Comparison of ENCODE assay signal across 8 mouse cellular contexts in the genomic region with DNA sequence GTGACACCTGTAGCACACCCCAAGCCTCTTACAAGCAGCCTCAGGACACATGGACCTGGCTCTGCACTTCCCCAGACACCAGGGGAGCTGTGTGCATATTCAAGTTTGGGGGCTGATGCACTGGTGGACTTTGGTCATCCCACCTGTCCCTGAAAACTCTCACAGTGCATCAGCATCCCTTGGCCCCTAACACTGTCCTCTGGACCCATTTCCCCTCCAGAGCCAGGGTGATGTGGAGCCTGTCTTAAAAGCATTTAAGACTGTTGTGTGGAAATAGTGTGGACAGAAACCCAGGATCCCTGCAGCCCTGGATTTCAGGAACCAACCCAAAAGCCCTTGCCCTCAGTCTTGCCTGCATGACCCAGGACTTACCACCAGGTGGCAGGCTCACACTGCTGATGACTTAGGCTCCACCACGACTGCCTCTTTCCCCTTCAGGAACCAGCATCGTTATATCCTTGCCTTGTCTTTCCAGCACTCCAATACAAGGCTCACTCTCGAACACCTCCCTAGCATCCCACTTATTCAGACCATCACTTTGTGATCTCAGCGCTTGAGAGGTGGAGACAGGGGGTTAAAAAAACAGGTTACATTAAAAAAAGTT.
DNase-seq lines count a peak whose midpoint lies in the region; ATAC-seq and TF ChIP-seq lines count a peak whose summit lies in the region.

No protein-coding gene starts in this region.

- H3K4me2 ChIP-seq in liver, embryonic 14.5 days (ENCODE audit: low read depth): no peak overlapping the region
- no peak overlapping the region for H3K4me2 ChIP-seq in neural tube, embryonic 13.5 days

- H3K79me2 ChIP-seq in heart, adult 2 months (replicated peaks; ENCODE audit: control insufficient read depth, insufficient read depth, low read length): no peaks in the 10 kb centered on the region

- DNase-seq in CD4-positive helper T cell, adult 2 months (ENCODE audit: low read depth, low spot score): peak; percentile 41
- DNase-seq in adrenal gland, postnatal 25 days: peak; percentile 73
- peak; percentile 80 for DNase-seq in embryonic facial prominence, embryonic 10.5 days (ENCODE audit: low spot score)
- peak; percentile 63 to 82 for DNase-seq in heart, adult 2 months
- peak; percentile 87 for DNase-seq in kidney, postnatal 10 days
- peak; percentile 14 to 17 (median 15) for DNase-seq in liver, embryonic 14.5 days (ENCODE audit: low read depth in 3 of 3, low spot score in 3 of 3)

- H3K4me3 ChIP-seq in embryonic facial prominence, embryonic 10.5 days: no peak overlapping the region
- no peak overlapping the region for H3K4me3 ChIP-seq in heart, adult 2 months
- no peak overlapping the region for H3K4me3 ChIP-seq in liver, embryonic 14.5 days (ENCODE audit: insufficient read depth in 1 of 2, low read depth in 2 of 2, low read length in 2 of 2)
- no peak overlapping the region for H3K4me3 ChIP-seq in neural tube, embryonic 13.5 days
- H3K4me3 ChIP-seq in testis, adult 2 months (ENCODE audit: control insufficient read depth, low read depth, low read length): no peak overlapping the region

- no peaks in the 10 kb centered on the region for H3K36me3 ChIP-seq in embryonic facial prominence, embryonic 10.5 days (replicated peaks)
- no peaks in the 10 kb centered on the region for H3K36me3 ChIP-seq in heart, adult 2 months (ENCODE audit: control insufficient read depth, insufficient read depth, low read length)
- no peaks in the 10 kb centered on the region for H3K36me3 ChIP-seq in liver, embryonic 14.5 days (replicated peaks; ENCODE audit: control insufficient read depth, insufficient read depth, low read depth)
- H3K36me3 ChIP-seq in neural tube, embryonic 13.5 days: no peaks in the 10 kb centered on the region
- H3K36me3 ChIP-seq in testis, adult 2 months (ENCODE audit: control insufficient read depth, insufficient read depth, low read length): no peaks in the 10 kb centered on the region

- H3K4me1 ChIP-seq in embryonic facial prominence, embryonic 10.5 days: peaks cover 8% of the 10 kb centered on the region
- H3K4me1 ChIP-seq in heart, adult 2 months (ENCODE audit: control insufficient read depth, insufficient read depth, low read length): no peaks in the 10 kb centered on the region
- H3K4me1 ChIP-seq in liver, embryonic 14.5 days (replicated peaks; ENCODE audit: control insufficient read depth in 2 of 2, insufficient read depth in 2 of 2, low read length in 1 of 2): no peaks in the 10 kb centered on the region
- H3K4me1 ChIP-seq in neural tube, embryonic 13.5 days (replicated peaks): 0 out of 2 replicates have a peak, but pooled peaks cover 5% of the 10 kb centered on the region
- no peaks in the 10 kb centered on the region for H3K4me1 ChIP-seq in testis, adult 2 months (ENCODE audit: control insufficient read depth, insufficient read depth, low read length)

- WGBS in embryonic facial prominence, embryonic 10.5 days: 1% methylated on average over 4 of the region's 4 CpGs
- WGBS in heart, adult 2 months: 1% methylated on average over 4 of the region's 4 CpGs
- 5% methylated on average over 4 of the region's 4 CpGs for WGBS in liver, embryonic 14.5 days (ENCODE audit: insufficient replicate concordance)
- under 1% methylated on average over 4 of the region's 4 CpGs for WGBS in neural tube, embryonic 13.5 days

- no peaks in the 10 kb centered on the region for H3K9me3 ChIP-seq in embryonic facial prominence, embryonic 10.5 days
- no peaks in the 10 kb centered on the region for H3K9me3 ChIP-seq in liver, embryonic 14.5 days (ENCODE audit: control insufficient read depth, low read length)
- H3K9me3 ChIP-seq in neural tube, embryonic 13.5 days: no peaks in the 10 kb centered on the region

- peak; percentile 99 for TF ChIP-seq CTCF in heart, adult 2 months (IDR thresholded peaks at IDR 0.05)
- TF ChIP-seq CTCF in liver, embryonic 14.5 days (IDR thresholded peaks at IDR 0.05; ENCODE audit: low read depth): peak; percentile 97
- peak; percentile 95; the same call in 1 of the 2 replicates for TF ChIP-seq CTCF in testis, adult 2 months (IDR thresholded peaks at IDR 0.05; ENCODE audit: control insufficient read depth, insufficient read depth, insufficient replicate concordance, low read depth, low read length)

- no peak for TF ChIP-seq POLR2A in heart, adult 2 months (IDR thresholded peaks at IDR 0.05; ENCODE audit: insufficient read depth, low read depth, low read length)
- TF ChIP-seq POLR2A in testis, adult 2 months (IDR thresholded peaks at IDR 0.05; ENCODE audit: control insufficient read depth, low read depth, low read length): no peak

- peaks cover 10% of the 10 kb centered on the region; the same call in 1 of the 2 replicates for H3K27me3 ChIP-seq in embryonic facial prominence, embryonic 10.5 days (replicated peaks; ENCODE audit: low read depth, poor library complexity, severe bottlenecking)
- no peaks in the 10 kb centered on the region for H3K27me3 ChIP-seq in heart, adult 2 months (ENCODE audit: control insufficient read depth, insufficient read depth, low read length)
- no peaks in the 10 kb centered on the region for H3K27me3 ChIP-seq in liver, embryonic 14.5 days (ENCODE audit: control insufficient read depth, insufficient read depth, low read length)
- no peaks in the 10 kb centered on the region for H3K27me3 ChIP-seq in neural tube, embryonic 13.5 days
- no peaks in the 10 kb centered on the region for H3K27me3 ChIP-seq in testis, adult 2 months (ENCODE audit: control insufficient read depth, insufficient read depth, low read length)

- no peak overlapping the region for H3K9ac ChIP-seq in heart, adult 2 months (ENCODE audit: low read depth, low read length)
- no peak overlapping the region for H3K9ac ChIP-seq in liver, embryonic 14.5 days (replicated peaks)
- H3K9ac ChIP-seq in neural tube, embryonic 13.5 days: peak overlapping the region; percentile 49; the same call in 1 of the 2 replicates

- TF ChIP-seq EP300 in heart, adult 2 months (IDR thresholded peaks at IDR 0.05; ENCODE audit: insufficient read depth, low read depth, low read length): peak; percentile 86
- no peak for TF ChIP-seq EP300 in liver, embryonic 14.5 days (IDR thresholded peaks at IDR 0.05; ENCODE audit: low read depth)

- H3K27ac ChIP-seq in embryonic facial prominence, embryonic 10.5 days (replicated peaks): no peak overlapping the region; the same call in 1 of the 2 replicates
- no peak overlapping the region for H3K27ac ChIP-seq in heart, adult 2 months
- no peak overlapping the region for H3K27ac ChIP-seq in liver, embryonic 14.5 days
- no peak overlapping the region for H3K27ac ChIP-seq in neural tube, embryonic 13.5 days (replicated peaks)
- no peak overlapping the region for H3K27ac ChIP-seq in testis, adult 2 months (ENCODE audit: control insufficient read depth, insufficient read depth, low read depth, low read length)

- intact Hi-C loops in heart, adult 2 months (cut with DNase I): loop anchor here (1.0 to 5.0 kb wide), 3 partner anchors 302 to 862 kb away; no protein-coding TSS in a partner anchor

- no peak for ATAC-seq in liver, embryonic 14.5 days (ENCODE audit: insufficient read depth)
- peak; percentile 86 for ATAC-seq in neural tube, embryonic 13.5 days (ENCODE audit: low read depth)

Comparison
In these comparisons a context has a peak if more than half of its experiments do, and no peak if none do; other contexts are left out.
1. DNase-seq: peak in every context shown above with its lines; median percentile 87 in kidney, postnatal 10 days; 80 in embryonic facial prominence, embryonic 10.5 days; 73 in adrenal gland, postnatal 25 days; 72 in heart, adult 2 months; 41 in CD4-positive helper T cell, adult 2 months; 15 in liver, embryonic 14.5 days.